Mouse (Mus musculus) kidney, embryonic 14.5 days (tissue): ENCODE measurements around the gene Mfge8. TPM values are rescaled to one million over a fixed set of nuclear protein-coding genes. Genes with fewer than 3 reads are reported as not detected.

Experiments used
- polyA plus RNA-seq: library from polyadenylated mRNA; unstranded; fragments of >200 nt; fragmentation: Nextera tagmentation; extraction: Ambion mirVana; gene quantifications from 2 replicates; pipeline ENCODE4 v1.2.1, GENCODE M21; 2014

The Mfge8 gene
- polyA plus RNA-seq, 1 experiment from 2014 or later = 243 TPM

Other genes with a start within 250 kb of the Mfge8 start
- gene Isg20, start 235.6 kb downstream of the Mfge8 start, polyA plus RNA-seq = 0.96 and 1.3 TPM in 2 replicates
- 0.07 and 0.43 TPM in 2 replicates for gene Acan, start 95.6 kb downstream of the Mfge8 start, polyA plus RNA-seq
- 7.2 and 7.4 TPM in 2 replicates for gene Hapln3, start 18.0 kb downstream of the Mfge8 start, polyA plus RNA-seq
- gene Abhd2, start 124.1 kb upstream of the Mfge8 start, polyA plus RNA-seq = 10.2 and 12.6 TPM in 2 replicates
- 0.37 and 0.70 TPM in 2 replicates for gene Rlbp1, start 238.0 kb upstream of the Mfge8 start, polyA plus RNA-seq
- 7.2 and 13.5 TPM in 2 replicates for gene Fanci, start 242.9 kb upstream of the Mfge8 start, polyA plus RNA-seq